Mouse (Mus musculus): Measurements from ENCODE around the gene Olfr740. TPM values are rescaled to one million over a fixed set of nuclear protein-coding genes. Genes with fewer than 3 reads are reported as not detected.

Gene Olfr740
- polyA plus RNA-seq (2012; rRNA removed), result not detected in 2 replicates

DNA sequence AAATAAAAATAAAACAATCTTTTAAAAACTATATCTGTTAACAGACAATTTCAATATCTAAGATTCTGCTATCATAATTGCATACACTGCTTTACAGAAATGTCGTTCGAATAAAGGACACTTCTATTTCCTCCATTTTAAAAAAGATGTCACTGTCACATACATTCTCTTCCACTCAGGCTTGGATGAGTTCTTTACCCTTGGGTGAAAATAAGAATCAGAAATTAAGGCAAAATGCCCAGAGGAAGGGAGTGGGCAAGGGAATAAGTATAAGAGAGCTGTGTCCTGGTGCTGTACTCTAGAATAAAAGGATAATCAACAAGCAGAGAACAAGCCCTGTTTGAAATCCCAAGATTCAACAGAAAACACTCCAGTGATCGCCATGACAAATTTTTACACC, at the start of gene Olfr740:
Olfr740 (plus strand) TSS at position 301 of the 400 bp plus-strand sequence.
- H3K27me3 ChIP-seq (ENCODE audit: control insufficient read depth, insufficient read depth, low read length), result no peaks in the 10 kb centered on the region
- H3K27ac ChIP-seq (ENCODE audit: insufficient read depth, low read length), result no peak within 1 kb of the TSS
- no peak for DNase-seq
- no peaks in the 10 kb centered on the region for H3K4me1 ChIP-seq (ENCODE audit: control insufficient read depth, insufficient read depth, low read length)
- WGBS, result 83% methylated on average over 3 of the region's 3 CpGs
- H3K4me3 ChIP-seq (replicated peaks; ENCODE audit: insufficient read depth, low read depth, low read length), result no peak within 1 kb of the TSS
- no peak for TF ChIP-seq CTCF (IDR thresholded peaks at IDR 0.05; ENCODE audit: borderline replicate concordance, insufficient read depth, low read depth, low read length)
- TF ChIP-seq POLR2A (IDR thresholded peaks at IDR 0.05; ENCODE audit: borderline replicate concordance, insufficient read depth, low read length), result no peak

DNA sequence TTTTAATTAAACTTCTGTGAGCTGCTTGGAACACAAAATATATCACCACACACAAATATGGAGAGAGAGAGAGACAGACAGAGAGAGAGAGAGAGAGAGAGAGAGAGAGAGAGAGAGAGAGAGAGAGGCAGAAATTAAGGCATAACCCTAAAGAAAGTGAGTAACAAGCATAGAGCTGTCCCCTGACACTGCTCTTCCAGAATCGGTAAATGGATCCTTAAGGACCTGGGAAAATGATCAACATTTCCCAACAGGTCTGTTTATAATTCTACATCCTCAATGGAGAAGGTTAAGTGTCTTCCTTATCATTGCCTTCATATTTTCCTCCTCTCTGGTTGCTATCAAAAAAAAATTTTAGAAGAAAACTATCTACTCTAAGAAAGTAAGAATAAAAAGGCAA, 38.1 kb upstream of the Olfr740 start, which contains the start of gene Olfr738:
Olfr738 (plus strand) TSS at position 301 of the 400 bp plus-strand sequence.
- DNase-seq, result no peak
- Histone ChIP-seq H3K27ac (ENCODE audit: insufficient read depth, low read length) (no peak within 1 kb of the TSS), H3K27me3 (ENCODE audit: control insufficient read depth, insufficient read depth, low read length) (no peaks in the 10 kb centered on the region), H3K4me3 (replicated peaks; ENCODE audit: insufficient read depth, low read depth, low read length) (no peak within 1 kb of the TSS), H3K4me1 (ENCODE audit: control insufficient read depth, insufficient read depth, low read length) (no peaks in the 10 kb centered on the region)
- TF ChIP-seq POLR2A (IDR thresholded peaks at IDR 0.05; ENCODE audit: borderline replicate concordance, insufficient read depth, low read length) (no peak), CTCF (IDR thresholded peaks at IDR 0.05; ENCODE audit: borderline replicate concordance, insufficient read depth, low read depth, low read length) (no peak)
- WGBS, result 87% methylated on average over 1 of the region's 1 CpGs

DNA sequence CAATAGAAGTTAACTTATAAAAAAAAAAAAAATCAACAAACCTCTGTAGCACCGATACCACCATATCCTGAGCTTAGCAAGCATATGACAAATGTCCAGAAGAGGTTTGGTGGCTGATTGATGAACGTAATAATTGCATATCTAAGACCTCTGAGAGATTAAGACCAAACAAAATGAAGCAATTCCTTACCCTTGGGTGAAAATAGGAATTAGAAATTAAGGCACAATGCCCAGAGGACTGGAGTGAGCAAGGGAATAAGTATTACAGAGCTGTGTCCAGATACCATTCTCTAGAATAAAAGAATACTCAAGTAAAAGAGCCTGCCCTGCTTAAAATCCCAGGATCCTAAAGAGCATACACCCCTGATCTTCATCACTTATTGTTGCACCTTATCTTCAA, 27.0 kb upstream of the Olfr740 start, which contains the start of gene Olfr739:
Olfr739 (plus strand) TSS at position 301 of the 400 bp plus-strand sequence.
- TF ChIP-seq POLR2A (IDR thresholded peaks at IDR 0.05; ENCODE audit: borderline replicate concordance, insufficient read depth, low read length), result no peak
- no peak for TF ChIP-seq CTCF (IDR thresholded peaks at IDR 0.05; ENCODE audit: borderline replicate concordance, insufficient read depth, low read depth, low read length)
- no peaks in the 10 kb centered on the region for H3K4me1 ChIP-seq (ENCODE audit: control insufficient read depth, insufficient read depth, low read length)
- no peak within 1 kb of the TSS for H3K4me3 ChIP-seq (replicated peaks; ENCODE audit: insufficient read depth, low read depth, low read length)
- no peaks in the 10 kb centered on the region for H3K27me3 ChIP-seq (ENCODE audit: control insufficient read depth, insufficient read depth, low read length)
- WGBS, result 65% methylated on average over 2 of the region's 2 CpGs
- DNase-seq, result no peak
- H3K27ac ChIP-seq (ENCODE audit: insufficient read depth, low read length), result no peak within 1 kb of the TSS

DNA sequence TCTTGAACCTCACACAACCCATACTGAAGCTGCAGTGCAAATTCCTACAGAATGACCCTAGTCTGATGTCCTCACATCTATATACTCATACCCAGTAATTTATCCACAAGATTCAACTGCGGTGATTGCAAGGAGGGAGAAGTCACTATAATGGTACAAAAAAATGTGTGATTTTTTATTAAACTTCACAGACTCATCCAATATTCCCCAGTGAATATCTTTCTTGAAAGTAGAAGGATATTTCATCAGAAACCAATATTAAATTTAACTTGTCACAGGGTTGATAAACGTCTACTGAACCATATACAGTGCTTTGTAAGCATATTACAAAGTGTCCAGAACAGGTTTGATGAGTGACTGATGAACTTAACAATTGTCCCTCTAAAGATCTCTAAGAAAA, 27.1 kb downstream of the Olfr740 start, which contains the start of gene Olfr741:
Olfr741 (plus strand) TSS at position 301 of the 400 bp plus-strand sequence.
- no peaks in the 10 kb centered on the region for H3K27me3 ChIP-seq (ENCODE audit: control insufficient read depth, insufficient read depth, low read length)
- DNase-seq, result no peak
- no peak within 1 kb of the TSS for H3K4me3 ChIP-seq (replicated peaks; ENCODE audit: insufficient read depth, low read depth, low read length)
- no peak within 1 kb of the TSS for H3K27ac ChIP-seq (ENCODE audit: insufficient read depth, low read length)
- TF ChIP-seq POLR2A (IDR thresholded peaks at IDR 0.05; ENCODE audit: borderline replicate concordance, insufficient read depth, low read length) (no peak), CTCF (IDR thresholded peaks at IDR 0.05; ENCODE audit: borderline replicate concordance, insufficient read depth, low read depth, low read length) (no peak)
- H3K4me1 ChIP-seq (ENCODE audit: control insufficient read depth, insufficient read depth, low read length), result no peaks in the 10 kb centered on the region
- 69% methylated on average over 2 of the region's 2 CpGs for WGBS

DNA sequence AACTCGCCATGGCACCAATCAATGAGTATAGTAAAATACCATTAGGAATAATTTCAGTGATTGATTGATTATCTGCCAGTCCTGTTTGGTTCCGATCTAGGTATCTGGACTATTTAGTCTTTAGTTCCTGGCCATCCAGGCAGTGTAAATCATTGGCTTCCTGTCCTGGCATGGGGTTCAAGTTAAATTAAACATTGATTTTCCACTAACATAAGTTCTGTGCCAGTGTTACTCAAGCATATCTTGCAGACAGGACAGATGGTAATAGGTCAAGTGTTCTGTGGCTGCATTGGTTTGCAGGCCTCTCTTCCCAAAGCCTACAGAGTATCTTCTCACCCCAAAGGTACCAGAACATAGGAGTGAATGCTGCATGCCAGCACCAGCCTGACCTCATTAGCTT, 33.1 kb downstream of the Olfr740 start:
- no peak for TF ChIP-seq POLR2A (IDR thresholded peaks at IDR 0.05; ENCODE audit: borderline replicate concordance, insufficient read depth, low read length)
- no peak for TF ChIP-seq CTCF (IDR thresholded peaks at IDR 0.05; ENCODE audit: borderline replicate concordance, insufficient read depth, low read depth, low read length)
- no peak for DNase-seq
- 71% methylated on average over 2 of the region's 2 CpGs for WGBS

DNA sequence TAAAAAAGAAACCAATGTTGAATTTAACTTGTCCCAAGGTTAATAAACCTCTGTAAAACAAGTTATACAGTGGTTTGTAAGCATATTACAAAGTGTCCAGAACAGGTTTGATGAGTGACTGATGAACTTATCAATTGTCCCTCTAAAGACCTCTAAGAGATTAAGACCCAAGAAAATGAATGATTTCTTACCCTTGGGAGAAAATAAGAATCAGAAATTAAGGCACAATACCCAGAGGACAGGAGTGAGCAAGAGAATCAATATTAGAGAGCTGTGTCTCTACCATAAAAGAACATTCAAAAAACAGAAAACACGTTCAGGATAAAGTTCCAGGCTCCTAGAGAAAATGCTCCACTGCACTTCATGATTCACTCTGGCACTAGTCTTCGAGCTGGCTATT, 58.0 kb downstream of the Olfr740 start, which contains the start of gene Olfr742:
Olfr742 (plus strand) TSS at position 301 of the 400 bp plus-strand sequence.
- Histone ChIP-seq H3K27ac (ENCODE audit: insufficient read depth, low read length) (no peak within 1 kb of the TSS), H3K27me3 (ENCODE audit: control insufficient read depth, insufficient read depth, low read length) (no peaks in the 10 kb centered on the region), H3K4me1 (ENCODE audit: control insufficient read depth, insufficient read depth, low read length) (no peaks in the 10 kb centered on the region), H3K4me3 (replicated peaks; ENCODE audit: insufficient read depth, low read depth, low read length) (no peak within 1 kb of the TSS)
- TF ChIP-seq CTCF (IDR thresholded peaks at IDR 0.05; ENCODE audit: borderline replicate concordance, insufficient read depth, low read depth, low read length), result no peak
- no peak for TF ChIP-seq POLR2A (IDR thresholded peaks at IDR 0.05; ENCODE audit: borderline replicate concordance, insufficient read depth, low read length)
- no peak for DNase-seq
- 42% methylated on average over 2 of the region's 2 CpGs for WGBS

More for the DNA sequence above, 33.1 kb downstream of the Olfr740 start:
- H3K27ac ChIP-seq (ENCODE audit: insufficient read depth, low read length), result no peak overlapping the region
- H3K27me3 ChIP-seq (ENCODE audit: control insufficient read depth, insufficient read depth, low read length), result no peaks in the 10 kb centered on the region
- no peak overlapping the region for H3K4me3 ChIP-seq (replicated peaks; ENCODE audit: insufficient read depth, low read depth, low read length)
- H3K4me1 ChIP-seq (ENCODE audit: control insufficient read depth, insufficient read depth, low read length), result no peaks in the 10 kb centered on the region

Other genes with a start within 250 kb of the Olfr740 start
- not detected in 2 replicates for gene Olfr731, start 203.7 kb upstream of the Olfr740 start, polyA plus RNA-seq (2012; rRNA removed)
- gene Olfr732, start 161.3 kb upstream of the Olfr740 start, polyA plus RNA-seq (2012; rRNA removed), result not detected in 2 replicates
- gene Olfr733, start 144.0 kb upstream of the Olfr740 start, polyA plus RNA-seq (2012; rRNA removed), result not detected in 2 replicates
- not detected in 2 replicates for gene Olfr734, start 118.8 kb upstream of the Olfr740 start, polyA plus RNA-seq (2012; rRNA removed)
- gene Olfr735, start 96.7 kb upstream of the Olfr740 start, polyA plus RNA-seq (2012; rRNA removed), result not detected in 2 replicates
- not detected in 2 replicates for gene Tlr11, start 87.6 kb upstream of the Olfr740 start, polyA plus RNA-seq (2012; rRNA removed)
- not detected in 2 replicates for gene Olfr736, start 64.4 kb upstream of the Olfr740 start, polyA plus RNA-seq (2012; rRNA removed)
- gene Olfr738, start 38.0 kb upstream of the Olfr740 start, polyA plus RNA-seq (2012; rRNA removed), result not detected in 2 replicates
- gene Olfr739, start 26.9 kb upstream of the Olfr740 start, polyA plus RNA-seq (2012; rRNA removed), result not detected in 2 replicates
- not detected in 2 replicates for gene Olfr741, start 27.2 kb downstream of the Olfr740 start, polyA plus RNA-seq (2012; rRNA removed)
- gene Olfr742, start 58.1 kb downstream of the Olfr740 start, polyA plus RNA-seq (2012; rRNA removed), result not detected in 2 replicates
- not detected in 2 replicates for gene Olfr743, start 76.3 kb downstream of the Olfr740 start, polyA plus RNA-seq (2012; rRNA removed)
- not detected in 2 replicates for gene Olfr744, start 169.3 kb downstream of the Olfr740 start, polyA plus RNA-seq (2012; rRNA removed)
- not detected in 2 replicates for gene Olfr745, start 193.8 kb downstream of the Olfr740 start, polyA plus RNA-seq (2012; rRNA removed)
- gene Olfr746, start 201.5 kb downstream of the Olfr740 start, polyA plus RNA-seq (2012; rRNA removed), result not detected in 2 replicates
- not detected in 2 replicates for gene Olfr747, start 247.7 kb downstream of the Olfr740 start, polyA plus RNA-seq (2012; rRNA removed)